In the genomic region with DNA sequence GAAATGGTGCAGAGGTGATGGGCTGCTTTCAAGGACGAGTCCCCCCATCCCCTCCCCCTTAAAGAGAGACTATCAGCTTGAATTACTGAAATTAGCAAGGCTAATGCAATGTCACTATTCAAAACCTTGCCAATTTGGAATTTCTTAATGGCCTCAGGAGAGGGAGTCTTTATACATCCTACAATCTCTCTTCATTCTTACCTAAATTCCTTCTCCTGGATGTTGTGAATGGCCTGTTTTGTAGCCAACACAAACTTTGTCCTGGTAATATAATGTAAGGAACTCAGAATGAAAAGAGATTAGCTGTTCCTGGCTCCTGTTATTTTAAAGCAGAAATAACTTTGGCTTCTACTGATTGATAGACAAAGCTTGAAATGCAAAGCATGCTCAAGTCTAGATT, we compare ENCODE assay signal across 21 mouse cellular contexts.
DNase-seq lines count a peak whose midpoint lies in the region; ATAC-seq and TF ChIP-seq lines count a peak whose summit lies in the region.
"Had no signal": no experiment of that assay in that cellular context is flagged by ENCODE, and none has a peak within 500 bp of the region (broad histone marks: within the 10 kb centered on the region; RNA-seq: fewer than 3 reads in every experiment).

No protein-coding gene starts in this region.

- no peak for TF ChIP-seq CTCF in forebrain, postnatal 0 days (IDR thresholded peaks at IDR 0.05; ENCODE audit: low read depth)
- no peak for TF ChIP-seq CTCF in cerebellum, adult 2 months (IDR thresholded peaks at IDR 0.05; ENCODE audit: borderline replicate concordance, insufficient read depth, low read depth, low read length)

- ATAC-seq in forebrain, postnatal 0 days = no peak
- peak; percentile 54 for ATAC-seq in forebrain, embryonic 14.5 days
- ATAC-seq: hindbrain, postnatal 0 days; Patski had no signal

- 0 out of 2 replicates have a peak overlapping the region, but pooled peaks have one; percentile 11 for H3K27ac ChIP-seq in forebrain, embryonic 10.5 days
- no peak overlapping the region for H3K27ac ChIP-seq in forebrain, postnatal 0 days (ENCODE audit: low read depth, low read length)
- no peak overlapping the region for H3K27ac ChIP-seq in forebrain, embryonic 14.5 days (ENCODE audit: low read depth, low read length)
- H3K27ac ChIP-seq in cerebellum, adult 2 months (ENCODE audit: insufficient read depth, low read length) = no peak overlapping the region
- H3K27ac ChIP-seq: embryonic facial prominence, embryonic 10.5 days; hindbrain, embryonic 13.5 days; hindbrain, postnatal 0 days had no signal

- no peak overlapping the region for H3K4me3 ChIP-seq in forebrain, embryonic 10.5 days
- no peak overlapping the region for H3K4me3 ChIP-seq in forebrain, postnatal 0 days (ENCODE audit: low read depth, low read length)
- H3K4me3 ChIP-seq in forebrain, embryonic 14.5 days (ENCODE audit: low read depth, low read length) = no peak overlapping the region
- no peak overlapping the region for H3K4me3 ChIP-seq in cerebellum, adult 2 months (replicated peaks; ENCODE audit: insufficient read depth, low read depth, low read length)
- H3K4me3 ChIP-seq: embryonic facial prominence, embryonic 10.5 days; heart, embryonic 13.5 days; hindbrain, embryonic 13.5 days had no signal

- DNase-seq in forebrain, embryonic 10.5 days (ENCODE audit: extremely low spot score, low spot score) = no peak
- DNase-seq in forebrain, postnatal 0 days = no peak
- peak; percentile 9 for DNase-seq in ES-CJ7 (ENCODE audit: low read depth, low spot score)
- DNase-seq in fat pad, adult 2 months (ENCODE audit: extremely low read depth, low read depth, low spot score) = peak; percentile 59
- peak; percentile 65 for DNase-seq in forebrain, embryonic 14.5 days (ENCODE audit: low spot score)
- DNase-seq in layer of hippocampus, postnatal 36 days = no peak
- no peak for DNase-seq in cerebellum, adult 2 months
- no peak for DNase-seq in frontal cortex, adult 2 months (ENCODE audit: extremely low spot score in 1 of 2, low spot score in 1 of 2)
- DNase-seq: adrenal gland, adult 8-10 months; adrenal gland, postnatal 36 days; B cell, adult 2 months; cerebellum, adult 11-12 months; cerebellum, postnatal 10 days; gastrocnemius, postnatal 10 days; heart, postnatal 10 days; kidney, adult 11 months had no signal

- WGBS in forebrain, embryonic 10.5 days = 14% methylated on average over 1 of the region's 1 CpGs
- WGBS in forebrain, postnatal 0 days = 7% methylated on average over 1 of the region's 1 CpGs
- WGBS in forebrain, embryonic 14.5 days = 8% methylated on average over 1 of the region's 1 CpGs
- 48% methylated on average over 1 of the region's 1 CpGs for WGBS in cerebellum, adult 2 months

- no peak overlapping the region for H3K4me2 ChIP-seq in forebrain, postnatal 0 days (ENCODE audit: low read depth)
- H3K4me2 ChIP-seq in forebrain, embryonic 14.5 days (ENCODE audit: low read length) = no peak overlapping the region
- H3K4me2 ChIP-seq: heart, embryonic 13.5 days; hindbrain, embryonic 13.5 days had no signal

- H3K9me3 ChIP-seq in forebrain, embryonic 10.5 days = no peaks in the 10 kb centered on the region
- no peaks in the 10 kb centered on the region for H3K9me3 ChIP-seq in forebrain, postnatal 0 days (ENCODE audit: low read length)
- H3K9me3 ChIP-seq in forebrain, embryonic 14.5 days (replicated peaks; ENCODE audit: control insufficient read depth, low read length) = no peaks in the 10 kb centered on the region
- H3K9me3 ChIP-seq: embryonic facial prominence, embryonic 10.5 days; heart, embryonic 13.5 days; hindbrain, embryonic 13.5 days had no signal

- H3K36me3 ChIP-seq in forebrain, embryonic 10.5 days (replicated peaks) = no peaks in the 10 kb centered on the region
- H3K36me3 ChIP-seq in forebrain, postnatal 0 days (ENCODE audit: insufficient read depth) = no peaks in the 10 kb centered on the region
- H3K36me3 ChIP-seq in forebrain, embryonic 14.5 days (ENCODE audit: control insufficient read depth, insufficient read depth, low read length) = no peaks in the 10 kb centered on the region
- H3K36me3 ChIP-seq: embryonic facial prominence, embryonic 10.5 days; heart, embryonic 13.5 days; hindbrain, embryonic 13.5 days had no signal

- peaks cover 49% of the 10 kb centered on the region for H3K27me3 ChIP-seq in forebrain, embryonic 10.5 days (ENCODE audit: poor library complexity, severe bottlenecking)
- H3K27me3 ChIP-seq in forebrain, postnatal 0 days (ENCODE audit: insufficient read depth, low read length) = no peaks in the 10 kb centered on the region
- H3K27me3 ChIP-seq in forebrain, embryonic 14.5 days (replicated peaks; ENCODE audit: control insufficient read depth, insufficient read depth, low read length) = no peaks in the 10 kb centered on the region
- H3K27me3 ChIP-seq in cerebellum, adult 2 months (ENCODE audit: control insufficient read depth, insufficient read depth, low read length) = no peaks in the 10 kb centered on the region
- H3K27me3 ChIP-seq: heart, embryonic 13.5 days; hindbrain, embryonic 13.5 days had no signal

- H3K4me1 ChIP-seq in forebrain, embryonic 10.5 days = peaks cover 38% of the 10 kb centered on the region
- no peaks in the 10 kb centered on the region for H3K4me1 ChIP-seq in forebrain, postnatal 0 days (ENCODE audit: insufficient read depth)
- no peaks in the 10 kb centered on the region for H3K4me1 ChIP-seq in forebrain, embryonic 14.5 days (ENCODE audit: control insufficient read depth, insufficient read depth, low read length)
- no peaks in the 10 kb centered on the region for H3K4me1 ChIP-seq in cerebellum, adult 2 months (ENCODE audit: control insufficient read depth, insufficient read depth, low read length)
- H3K4me1 ChIP-seq: embryonic facial prominence, embryonic 10.5 days; hindbrain, embryonic 13.5 days had no signal

- TF ChIP-seq POLR2A in cerebellum, adult 2 months (IDR thresholded peaks at IDR 0.05; ENCODE audit: borderline replicate concordance, insufficient read depth, low read length) = no peak

- H3K9ac ChIP-seq in forebrain, postnatal 0 days = no peak overlapping the region
- no peak overlapping the region for H3K9ac ChIP-seq in forebrain, embryonic 14.5 days (ENCODE audit: low read length)
- H3K9ac ChIP-seq: heart, embryonic 13.5 days; hindbrain, embryonic 13.5 days had no signal

Comparison
In these comparisons a context has a peak if more than half of its experiments do, and no peak if none do; other contexts are left out.
1. DNase-seq: peak in ES-CJ7 (single experiment), fat pad, adult 2 months (single experiment) and forebrain, embryonic 14.5 days (single experiment); none in forebrain, embryonic 10.5 days (single experiment), forebrain, postnatal 0 days (single experiment), layer of hippocampus, postnatal 36 days (0 of 2), cerebellum, adult 2 months (0 of 2) and frontal cortex, adult 2 months (0 of 2).